Mouse (Mus musculus) skeletal muscle tissue, adult 2 months (tissue): ENCODE measurements around the gene Hmgb1.

ENCODE experiments used
- DNase-seq: peaks from one replicate; pipeline ENCODE4 v3.0.0-alpha.2; 2012; ENCODE audit warnings: low read depth, low spot score

The Hmgb1 gene

GRCm38 (mm10) chr5:149104096-149104725 is 80.1 kb downstream of the Hmgb1 start:
- no peak for DNase-seq

GRCm38 (mm10) chr5:149101869-149102268 is 82.4 kb downstream of the Hmgb1 start:
- DNase-seq = no peak

- DNase-seq = no peak
Measured at GRCm38 (mm10) chr5:149100091-149100490, 84.2 kb downstream of the Hmgb1 start.

- no peak for DNase-seq
Measured at GRCm38 (mm10) chr5:149099009-149099408, 85.3 kb downstream of the Hmgb1 start.

GRCm38 (mm10) chr5:149097841-149098240 is 86.4 kb downstream of the Hmgb1 start:
- DNase-seq = no peak

- no peak for DNase-seq
Measured at GRCm38 (mm10) chr5:149096284-149096683, 88.0 kb downstream of the Hmgb1 start.

GRCm38 (mm10) chr5:149092926-149093325 is 91.4 kb downstream of the Hmgb1 start:
- DNase-seq = no peak

- DNase-seq = no peak
Measured at GRCm38 (mm10) chr5:149092526-149092925, 91.8 kb downstream of the Hmgb1 start.

GRCm38 (mm10) chr5:149091256-149091655 is 93.0 kb downstream of the Hmgb1 start:
- no peak for DNase-seq

GRCm38 (mm10) chr5:149089860-149090259 is 94.4 kb downstream of the Hmgb1 start:
- DNase-seq = no peak

- DNase-seq = no peak
Measured at GRCm38 (mm10) chr5:149089456-149089855, 94.8 kb downstream of the Hmgb1 start.

GRCm38 (mm10) chr5:149088891-149089290 is 95.4 kb downstream of the Hmgb1 start:
- no peak for DNase-seq

- DNase-seq = no peak
Measured at GRCm38 (mm10) chr5:149088149-149088548, 96.1 kb downstream of the Hmgb1 start.

GRCm38 (mm10) chr5:149086382-149087244 is 97.7 kb downstream of the Hmgb1 start:
- no peak for DNase-seq

GRCm38 (mm10) chr5:149080466-149080865 is 103.8 kb downstream of the Hmgb1 start:
- DNase-seq = no peak

- no peak for DNase-seq
Measured at GRCm38 (mm10) chr5:149079758-149080150, 104.5 kb downstream of the Hmgb1 start.

- DNase-seq = no peak
Measured at GRCm38 (mm10) chr5:149079018-149079757, 105.1 kb downstream of the Hmgb1 start.

GRCm38 (mm10) chr5:149077136-149077535 is 107.2 kb downstream of the Hmgb1 start:
- DNase-seq = no peak

GRCm38 (mm10) chr5:149071546-149071945 is 112.7 kb downstream of the Hmgb1 start:
- no peak for DNase-seq

GRCm38 (mm10) chr5:149068745-149069144 is 115.5 kb downstream of the Hmgb1 start:
- no peak for DNase-seq

GRCm38 (mm10) chr5:149068247-149068740 is 116.0 kb downstream of the Hmgb1 start:
- no peak for DNase-seq

GRCm38 (mm10) chr5:149067501-149067961 is 116.8 kb downstream of the Hmgb1 start:
- DNase-seq = no peak
